Mouse (Mus musculus) lung, postnatal 25 days (tissue): Measurements from ENCODE around the gene Tsr2.

Experiments
- DNase-seq: peaks from one replicate; pipeline ENCODE4 v3.0.0; 2022; ENCODE audit warnings: low spot score

The Tsr2 gene

GRCm38 (mm10) chrX:151046321-151046720 is 50.0 kb downstream of the Tsr2 start:
- DNase-seq = no peak

GRCm38 (mm10) chrX:151045850-151046249 is 50.5 kb downstream of the Tsr2 start, which contains the start of gene Fgd1:
Gene Fgd1, plus strand, starts transcription at chrX:151046150.
- DNase-seq = no peak

- no peak for DNase-seq
These were observed 55.1 kb downstream of the Tsr2 start for GRCm38 (mm10) chrX:151041223-151041622.
